Mouse (Mus musculus) ES-E14 (cell line): ENCODE measurements around the gene Hsd17b14. TPM values are rescaled to one million over a fixed set of nuclear protein-coding genes. Genes with fewer than 3 reads are reported as not detected.
A peak's percentile ranks its signal among the peaks of the same experiment; 100 is the strongest.

Source experiments
- DNase-seq: peaks from one replicate; pipeline ENCODE4 v3.0.0-alpha.2; 2013; ENCODE audit warnings: low read depth, low spot score
- H3K27ac ChIP-seq: 2 replicates; pipeline ENCODE4 v1.5.1; 2012; ENCODE audit warnings: low read depth, mild to moderate bottlenecking, low read length, moderate library complexity, mixed read lengths; ENCODE audit not compliant: poor library complexity, insufficient read depth, severe bottlenecking
- H3K36me3 ChIP-seq: 2 replicates; pipeline ENCODE4 v1.6.1; 2012; ENCODE audit warnings: mild to moderate bottlenecking, low read length, moderate library complexity, mixed read lengths; ENCODE audit not compliant: control insufficient read depth, poor library complexity, insufficient read depth, severe bottlenecking
- H3K4me1 ChIP-seq, 2 experiments: fragments of 150-350 bp in 1 of 2; sonication (generic) in 1 of 2; 2 replicates each; pipeline ENCODE4 v1.6.1; 2012; ENCODE audit warnings: low read length in 2 of 2, mild to moderate bottlenecking in 1 of 2, mixed read lengths in 1 of 2; ENCODE audit not compliant: control insufficient read depth in 2 of 2, insufficient read depth in 2 of 2, poor library complexity in 1 of 2
- H3K4me3 ChIP-seq, 2 experiments: fragments of 150-350 bp in 1 of 2; sonication (generic) in 1 of 2; 2 replicates each; pipeline ENCODE4 v1.5.1; 2012; ENCODE audit warnings: low read length in 2 of 2, low read depth in 1 of 2, mild to moderate bottlenecking in 1 of 2, mixed read lengths in 1 of 2; ENCODE audit not compliant: insufficient read depth in 1 of 2, poor library complexity in 1 of 2, severe bottlenecking in 1 of 2
- H3K9ac ChIP-seq: 2 replicates; pipeline ENCODE4 v1.6.1; 2012; ENCODE audit warnings: low read depth, mild to moderate bottlenecking, low read length, mixed read lengths; ENCODE audit not compliant: poor library complexity, insufficient read depth, severe bottlenecking
- H3K9me3 ChIP-seq: fragments of 150-350 bp; sonication (generic); 2 replicates; pipeline ENCODE4 v1.6.1; 2012; ENCODE audit warnings: low read depth, mild to moderate bottlenecking, low read length; ENCODE audit not compliant: control insufficient read depth, insufficient read depth
- CHD2 ChIP-seq: IDR thresholded peaks from 2 replicates; pipeline ENCODE4 v1.6.1; 2014; ENCODE audit warnings: mild to moderate bottlenecking, low read depth, low read length, inconsistent platforms
- HCFC1 ChIP-seq: IDR thresholded peaks from 2 replicates; pipeline ENCODE4 v1.6.1; 2012; ENCODE audit warnings: low read length, inconsistent platforms, borderline replicate concordance; ENCODE audit not compliant: insufficient read depth
- MAFK ChIP-seq: IDR thresholded peaks from 2 replicates; pipeline ENCODE4 v1.6.1; 2014; ENCODE audit warnings: mild to moderate bottlenecking, low read depth, low read length, inconsistent platforms; ENCODE audit not compliant: insufficient read depth
- ZC3H11A ChIP-seq: IDR thresholded peaks from 2 replicates; pipeline ENCODE4 v1.6.1; 2012; ENCODE audit warnings: low read depth, mild to moderate bottlenecking, inconsistent platforms, low read length, borderline replicate concordance
- ZNF384 ChIP-seq: IDR thresholded peaks from 2 replicates; pipeline ENCODE4 v1.6.1; 2012; ENCODE audit warnings: low read depth, low read length, inconsistent platforms
- in situ Hi-C, 2 experiments: fragments of 600-800 bp; cut with MboI; formaldehyde crosslinking; loops; one replicate each; pipeline ENCODE4 v1.15.1; 2025; ENCODE audit warnings: low sequenced_read_pairs in 2 of 2, inconsistent platforms in 1 of 2; ENCODE audit not compliant: unreplicated experiment in 2 of 2
- total RNA-seq: library from RNA; depleted of rRNA; stranded (reverse); fragments of 300-350 nt; gene quantifications from 2 replicates; pipeline ENCODE4 v1.2.3, GENCODE M21; 2012

Hsd17b14 gene
- total RNA-seq, 1 experiment, result 33.0 TPM

- TF ChIP-seq ZC3H11A (no peak), CHD2 (no peak), ZNF384 (no peak), HCFC1 (no peak), MAFK (no peak)
- in situ Hi-C loops, result no loop called here
- Histone ChIP-seq H3K9ac (peak overlapping the region; percentile 79; the same call in 1 of the 2 replicates), H3K27ac (no peak overlapping the region), H3K9me3 (no peaks in the 10 kb centered on the region), H3K36me3 (peaks cover 20% of the 10 kb centered on the region), H3K4me3 (peak overlapping the region; percentile 69 to 82), H3K4me1 (peaks cover 2 to 29% of the 10 kb centered on the region in 2 experiments; a peak in 2 of 4 replicates)
- no peak for DNase-seq
These were observed 32.4 kb upstream of the Hsd17b14 start for GRCm38 (mm10) chr7:45522194-45522752.

DNA sequence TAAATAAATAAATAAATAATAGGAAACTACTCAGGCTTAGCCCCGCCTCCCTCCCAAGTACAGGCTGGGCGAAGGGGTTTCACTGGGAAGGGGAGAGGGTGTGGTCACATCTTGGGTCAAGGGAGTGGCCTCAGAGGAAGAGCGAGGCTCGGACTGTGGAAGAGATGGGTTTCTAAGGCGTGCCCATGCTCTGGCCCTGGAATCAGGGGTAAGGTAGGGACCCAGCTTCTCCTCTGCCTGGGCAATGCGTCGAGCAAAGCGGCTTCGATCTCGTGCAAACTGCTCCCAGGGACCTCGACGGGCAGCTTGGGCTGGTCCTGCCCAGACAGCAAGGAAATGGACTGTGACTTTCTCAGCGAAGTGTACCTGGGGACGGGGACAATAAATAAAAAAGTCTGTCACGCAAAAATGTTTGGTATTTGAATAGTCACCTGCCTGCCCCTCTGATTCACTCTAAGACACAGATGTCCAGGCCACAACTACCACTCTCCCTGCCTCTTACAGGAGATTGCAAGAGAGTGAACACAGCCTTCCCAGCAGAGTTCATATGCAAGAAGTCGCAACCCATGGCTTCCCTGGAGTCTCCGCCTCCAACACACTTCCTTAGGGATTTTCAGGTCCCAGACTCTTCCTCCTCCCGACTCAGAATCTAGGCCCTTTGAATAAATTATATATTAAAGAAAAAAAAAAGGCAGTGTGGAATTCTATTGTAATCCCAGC is 31.6 kb upstream of the Hsd17b14 start:
- no peak for TF ChIP-seq CHD2
- no peak for DNase-seq
- Histone ChIP-seq H3K36me3 (peaks cover 20% of the 10 kb centered on the region), H3K9ac (peak overlapping the region; percentile 20; the same call in 1 of the 2 replicates), H3K9me3 (no peaks in the 10 kb centered on the region), H3K4me3 (peak overlapping the region; percentile 29 to 40), H3K27ac (peak overlapping the region; percentile 18; the same call in 1 of the 2 replicates), H3K4me1 (peaks cover 2 to 26% of the 10 kb centered on the region in 2 experiments; a peak in 2 of 4 replicates)
- in situ Hi-C loops, result no loop called here

DNA sequence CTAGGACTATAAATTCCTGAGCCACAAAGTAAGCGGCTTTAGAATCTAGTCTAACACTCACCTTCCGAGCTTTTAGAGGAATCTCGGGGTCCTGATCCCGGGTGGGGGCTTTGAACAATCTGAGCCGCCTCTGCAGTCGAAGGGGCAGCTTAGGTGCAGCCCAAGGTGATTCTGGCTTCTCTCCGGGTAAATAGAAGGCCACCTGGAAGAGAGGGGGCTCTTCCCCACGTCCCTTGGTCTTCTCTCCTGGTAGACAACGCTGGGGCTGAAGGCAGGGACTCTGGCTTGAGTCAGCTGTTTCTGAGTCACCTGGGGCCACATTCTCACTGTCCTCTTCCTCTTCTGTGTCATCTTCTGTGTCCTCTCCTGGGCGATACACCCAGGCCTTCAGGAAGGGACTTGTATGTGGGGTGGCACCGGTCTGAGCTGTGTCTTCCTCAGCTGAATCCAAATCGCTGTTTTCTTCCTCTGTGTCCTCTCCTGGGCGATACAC is 31.0 kb upstream of the Hsd17b14 start:
- in situ Hi-C loops, result no loop called here
- peak overlapping the region; percentile 62 for H3K9ac ChIP-seq

DNA sequence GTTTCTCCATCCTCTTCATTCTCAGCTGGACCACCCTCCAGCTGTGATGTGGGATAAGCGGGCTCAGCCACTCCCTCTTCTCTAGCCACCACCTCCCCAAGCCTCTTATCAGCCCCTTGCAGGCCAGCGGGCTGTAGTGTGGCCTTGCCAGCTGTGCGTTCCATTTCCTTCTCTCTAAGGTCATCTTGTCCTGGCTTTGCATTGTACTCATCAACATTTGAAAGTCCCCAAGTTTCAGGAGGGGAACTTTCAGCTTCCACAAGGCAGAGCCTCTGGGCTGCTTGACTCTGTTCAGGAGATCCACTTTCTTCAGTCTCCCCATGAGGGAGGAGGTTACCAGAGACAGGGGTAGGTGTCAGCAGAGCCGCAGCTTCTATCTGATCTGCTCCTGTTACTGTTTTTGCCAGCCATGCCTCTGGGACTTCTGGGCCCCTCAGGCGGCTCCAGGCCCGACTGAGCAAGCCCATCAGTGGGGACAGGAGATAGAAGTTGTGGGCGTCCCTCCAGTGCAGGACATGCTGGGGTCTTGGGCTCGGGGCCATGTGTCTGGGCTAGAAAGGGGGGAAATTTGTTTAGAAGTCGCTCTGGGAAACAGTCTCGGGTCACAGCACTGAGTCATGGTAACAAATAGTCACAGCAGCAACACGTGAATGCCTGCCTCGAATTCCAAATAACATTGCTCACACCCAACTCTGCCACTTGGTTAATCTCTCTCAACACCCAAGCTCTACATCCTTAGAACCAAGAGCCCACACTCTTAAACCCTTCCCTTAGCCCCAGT is 29.7 kb upstream of the Hsd17b14 start:
- no peak for DNase-seq
- Histone ChIP-seq H3K36me3 (peaks cover 20% of the 10 kb centered on the region), H3K9me3 (no peaks in the 10 kb centered on the region), H3K9ac (peak overlapping the region; percentile 97), H3K27ac (peak overlapping the region; percentile 51), H3K4me3 (peak overlapping the region; percentile 92 to 95), H3K4me1 (peaks cover 2 to 19% of the 10 kb centered on the region in 2 experiments; a peak in 2 of 4 replicates)
- in situ Hi-C loops, result no loop called here
- TF ChIP-seq ZC3H11A (no peak), CHD2 (no peak), MAFK (no peak), ZNF384 (no peak)

More for the DNA sequence above, 31.0 kb upstream of the Hsd17b14 start:
- Histone ChIP-seq H3K9me3 (no peaks in the 10 kb centered on the region), H3K27ac (no peak overlapping the region; the same call in 1 of the 2 replicates), H3K4me1 (peaks cover 2 to 22% of the 10 kb centered on the region in 2 experiments; a peak in 2 of 4 replicates), H3K4me3 (peak overlapping the region; percentile 29 to 40), H3K36me3 (peaks cover 20% of the 10 kb centered on the region)
- TF ChIP-seq ZC3H11A, result no peak
- TF ChIP-seq MAFK, result no peak
- no peak for TF ChIP-seq ZNF384
- TF ChIP-seq CHD2, result no peak
- TF ChIP-seq HCFC1, result no peak
- DNase-seq, result no peak
